Mouse (Mus musculus) cortical plate, adult 2 months (tissue): ENCODE measurements at regions not wholly inside any gene's neighbourhood (a gene's known extent, or its start where the extent isn't known, plus 50 kb on each side); places are given as distances from the start of the nearest gene placed in this dataset.

Source experiments
- CTCF ChIP-seq: fragments of 200-500 bp; IDR thresholded peaks from 2 replicates; pipeline ENCODE4 v1.5.1; 2011; ENCODE audit warnings: mild to moderate bottlenecking, control low read depth, low read length; ENCODE audit not compliant: insufficient read depth; ENCODE audit errors: extremely low read depth
- POLR2A ChIP-seq: fragments of 200-500 bp; IDR thresholded peaks from 2 replicates; pipeline ENCODE4 v1.6.1; 2011; ENCODE audit warnings: mild to moderate bottlenecking, low read length, control low read depth; ENCODE audit not compliant: insufficient read depth; ENCODE audit errors: extremely low read depth

DNA sequence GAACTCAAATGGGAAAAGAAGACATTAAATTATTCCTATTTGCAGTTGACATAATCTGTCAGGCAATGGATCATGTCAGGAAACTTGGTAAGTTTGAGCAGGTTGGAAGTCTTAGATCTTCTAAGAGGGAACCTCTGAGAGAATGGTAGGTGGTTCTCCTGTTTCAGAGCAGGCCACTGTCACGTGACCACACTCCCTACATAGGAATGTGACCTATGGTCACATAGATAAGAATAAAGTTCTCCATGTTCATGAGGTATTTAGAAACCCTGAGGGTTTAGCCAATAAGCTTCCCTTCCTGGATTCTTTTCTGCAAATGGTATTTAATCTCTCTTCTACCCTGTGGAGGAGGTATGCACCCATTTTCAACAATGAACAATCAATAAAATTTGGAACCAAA is 497.1 kb downstream of the Trib2 start:
- TF ChIP-seq POLR2A (no peak), CTCF (no peak)
